Mouse (Mus musculus): ENCODE measurements around the gene Tomm40. TPM values are rescaled to one million over a fixed set of nuclear protein-coding genes. Genes with fewer than 3 reads are reported as not detected.
A peak's percentile ranks its signal among the peaks of the same experiment; 100 is the strongest.

Tomm40 gene
- polyA plus RNA-seq, 1 experiment from 2014 or later, result 211 TPM

- peak overlapping the region; percentile 87 for H3K27ac ChIP-seq
- H3K36me3 ChIP-seq, result peaks cover 65% of the 10 kb centered on the region
- H3K27me3 ChIP-seq (ENCODE audit: insufficient read depth, poor library complexity, severe bottlenecking), result no peaks in the 10 kb centered on the region
- H3K4me1 ChIP-seq (replicated peaks), result peaks cover 23% of the 10 kb centered on the region
- peaks cover 9% of the 10 kb centered on the region for H3K9me3 ChIP-seq
- H3K4me3 ChIP-seq, result peak overlapping the region; percentile 100
- no peak for DNase-seq (ENCODE audit: low spot score)
- 7% methylated on average over 18 of the region's 18 CpGs for WGBS
Observed at GRCm38 (mm10) chr7:19716055-19716682, 931 bp upstream of the Tomm40 start.

- no peak for DNase-seq (ENCODE audit: low spot score)
- Histone ChIP-seq H3K27me3 (ENCODE audit: insufficient read depth, poor library complexity, severe bottlenecking) (no peaks in the 10 kb centered on the region), H3K9me3 (no peaks in the 10 kb centered on the region), H3K36me3 (peaks cover 65% of the 10 kb centered on the region), H3K27ac (peak overlapping the region; percentile 90), H3K4me1 (replicated peaks) (peaks cover 23% of the 10 kb centered on the region), H3K4me3 (peak overlapping the region; percentile 100)
- WGBS, result under 1% methylated on average over 39 of the region's 39 CpGs
Observed at GRCm38 (mm10) chr7:19714836-19715235, 402 bp downstream of the Tomm40 start.

GRCm38 (mm10) chr7:19713598-19713997 is 1.6 kb downstream of the Tomm40 start:
- H3K36me3 ChIP-seq, result peaks cover 65% of the 10 kb centered on the region
- no peaks in the 10 kb centered on the region for H3K9me3 ChIP-seq
- DNase-seq (ENCODE audit: low spot score), result no peak
- peak overlapping the region; percentile 100 for H3K4me3 ChIP-seq
- peaks cover 23% of the 10 kb centered on the region for H3K4me1 ChIP-seq (replicated peaks)
- no peak overlapping the region; the same call in 1 of the 2 replicates for H3K27ac ChIP-seq
- H3K27me3 ChIP-seq (ENCODE audit: insufficient read depth, poor library complexity, severe bottlenecking), result no peaks in the 10 kb centered on the region
- WGBS, result 89% methylated on average over 9 of the region's 9 CpGs

GRCm38 (mm10) chr7:19713196-19713595 is 2.0 kb downstream of the Tomm40 start:
- H3K4me3 ChIP-seq, result peak overlapping the region; percentile 100; the same call in 1 of the 2 replicates
- WGBS, result 59% methylated on average over 4 of the region's 4 CpGs
- H3K27ac ChIP-seq, result no peak overlapping the region
- DNase-seq (ENCODE audit: low spot score), result no peak
- peaks cover 65% of the 10 kb centered on the region for H3K36me3 ChIP-seq
- peaks cover 23% of the 10 kb centered on the region for H3K4me1 ChIP-seq (replicated peaks)
- H3K27me3 ChIP-seq (ENCODE audit: insufficient read depth, poor library complexity, severe bottlenecking), result no peaks in the 10 kb centered on the region
- H3K9me3 ChIP-seq, result no peaks in the 10 kb centered on the region

GRCm38 (mm10) chr7:19712414-19712813 is 2.8 kb downstream of the Tomm40 start:
- Histone ChIP-seq H3K4me1 (replicated peaks) (peaks cover 23% of the 10 kb centered on the region), H3K36me3 (peaks cover 67% of the 10 kb centered on the region), H3K4me3 (no peak overlapping the region), H3K27me3 (ENCODE audit: insufficient read depth, poor library complexity, severe bottlenecking) (no peaks in the 10 kb centered on the region), H3K9me3 (no peaks in the 10 kb centered on the region), H3K27ac (no peak overlapping the region)
- WGBS, result 84% methylated on average over 4 of the region's 4 CpGs
- no peak for DNase-seq (ENCODE audit: low spot score)

GRCm38 (mm10) chr7:19710650-19711049 is 4.6 kb downstream of the Tomm40 start:
- Histone ChIP-seq H3K27ac (no peak overlapping the region), H3K4me3 (no peak overlapping the region), H3K9me3 (no peaks in the 10 kb centered on the region), H3K36me3 (peaks cover 79% of the 10 kb centered on the region), H3K27me3 (ENCODE audit: insufficient read depth, poor library complexity, severe bottlenecking) (no peaks in the 10 kb centered on the region), H3K4me1 (replicated peaks) (peaks cover 13% of the 10 kb centered on the region)
- no peak for DNase-seq (ENCODE audit: low spot score)
- WGBS, result 93% methylated on average over 10 of the region's 10 CpGs

GRCm38 (mm10) chr7:19705271-19705670 is 10.0 kb downstream of the Tomm40 start:
- Histone ChIP-seq H3K27me3 (ENCODE audit: insufficient read depth, poor library complexity, severe bottlenecking) (no peaks in the 10 kb centered on the region), H3K27ac (no peak overlapping the region), H3K4me3 (no peak overlapping the region), H3K36me3 (peaks cover 88% of the 10 kb centered on the region), H3K4me1 (replicated peaks) (peaks cover 17% of the 10 kb centered on the region), H3K9me3 (no peaks in the 10 kb centered on the region)
- WGBS, result 94% methylated on average over 7 of the region's 7 CpGs
- no peak for DNase-seq (ENCODE audit: low spot score)

- peaks cover 23% of the 10 kb centered on the region for H3K4me1 ChIP-seq (replicated peaks)
- H3K27ac ChIP-seq, result no peak overlapping the region
- no peaks in the 10 kb centered on the region for H3K9me3 ChIP-seq
- H3K36me3 ChIP-seq, result peaks cover 80% of the 10 kb centered on the region
- no peak for DNase-seq (ENCODE audit: low spot score)
- 87% methylated on average over 4 of the region's 4 CpGs for WGBS
- no peak overlapping the region for H3K4me3 ChIP-seq
- no peaks in the 10 kb centered on the region for H3K27me3 ChIP-seq (ENCODE audit: insufficient read depth, poor library complexity, severe bottlenecking)
Observed at GRCm38 (mm10) chr7:19704475-19704874, 10.8 kb downstream of the Tomm40 start.

- H3K4me1 ChIP-seq (replicated peaks), result peaks cover 37% of the 10 kb centered on the region
Observed at GRCm38 (mm10) chr7:19702859-19703555, 12.2 kb downstream of the Tomm40 start.

GRCm38 (mm10) chr7:19701069-19701761 is 14.0 kb downstream of the Tomm40 start:
- 27% methylated on average over 22 of the region's 22 CpGs for WGBS
- DNase-seq (ENCODE audit: low spot score), result peak; percentile 71
- Histone ChIP-seq H3K27me3 (ENCODE audit: insufficient read depth, poor library complexity, severe bottlenecking) (no peaks in the 10 kb centered on the region), H3K36me3 (peaks cover 59% of the 10 kb centered on the region), H3K27ac (0 out of 2 replicates have a peak overlapping the region, but pooled peaks have one; percentile 37), H3K4me3 (no peak overlapping the region), H3K9me3 (peaks cover 8% of the 10 kb centered on the region), H3K4me1 (replicated peaks) (peaks cover 44% of the 10 kb centered on the region)

More at GRCm38 (mm10) chr7:19702859-19703555, 12.2 kb downstream of the Tomm40 start:
- no peaks in the 10 kb centered on the region for H3K27me3 ChIP-seq (ENCODE audit: insufficient read depth, poor library complexity, severe bottlenecking)
- H3K9me3 ChIP-seq, result no peaks in the 10 kb centered on the region
- no peak overlapping the region for H3K4me3 ChIP-seq
- peaks cover 65% of the 10 kb centered on the region for H3K36me3 ChIP-seq
- no peak overlapping the region for H3K27ac ChIP-seq
- no peak for DNase-seq (ENCODE audit: low spot score)
- 89% methylated on average over 16 of the region's 16 CpGs for WGBS

GRCm38 (mm10) chr7:19700299-19701068 is 14.8 kb downstream of the Tomm40 start:
- Histone ChIP-seq H3K9me3 (peaks cover 9% of the 10 kb centered on the region), H3K27ac (no peak overlapping the region), H3K27me3 (ENCODE audit: insufficient read depth, poor library complexity, severe bottlenecking) (no peaks in the 10 kb centered on the region), H3K36me3 (peaks cover 60% of the 10 kb centered on the region), H3K4me3 (no peak overlapping the region), H3K4me1 (replicated peaks) (peaks cover 44% of the 10 kb centered on the region)
- DNase-seq (ENCODE audit: low spot score), result no peak
- 55% methylated on average over 12 of the region's 12 CpGs for WGBS

GRCm38 (mm10) chr7:19699827-19700148 is 15.4 kb downstream of the Tomm40 start:
- 81% methylated on average over 4 of the region's 4 CpGs for WGBS
- peaks cover 9% of the 10 kb centered on the region for H3K9me3 ChIP-seq
- H3K27me3 ChIP-seq (ENCODE audit: insufficient read depth, poor library complexity, severe bottlenecking), result no peaks in the 10 kb centered on the region
- peaks cover 53% of the 10 kb centered on the region for H3K36me3 ChIP-seq
- H3K4me1 ChIP-seq (replicated peaks), result peaks cover 49% of the 10 kb centered on the region
- no peak for DNase-seq (ENCODE audit: low spot score)
- 0 out of 2 replicates have a peak overlapping the region, but pooled peaks have one; percentile 51 for H3K4me3 ChIP-seq
- H3K27ac ChIP-seq, result peak overlapping the region; percentile 84; the same call in 1 of the 2 replicates

Measured in hindbrain, embryonic 10.5 days (tissue).